Mouse (Mus musculus) CH12.LX (cell line): Measurements from ENCODE around the gene Mdga1.

Experiments
- CTCF ChIP-seq, 2 experiments: IDR thresholded peaks in 1 of 2; conservative IDR thresholded peaks in 1 of 2; 2 replicates each; pipeline ENCODE4 v1.5.1; 2011 to 2012; ENCODE audit warnings: low read depth in 2 of 2, low read length in 2 of 2, improper control_type of control experiment in 1 of 2, inconsistent platforms in 1 of 2, mild to moderate bottlenecking in 1 of 2, moderate library complexity in 1 of 2
- EP300 ChIP-seq: IDR thresholded peaks from 2 replicates; pipeline ENCODE4 v1.6.1; 2011; ENCODE audit warnings: low read length, improper control_type of control experiment
- IRF4 ChIP-seq: IDR thresholded peaks from 2 replicates; pipeline ENCODE4 v1.6.1; 2014; ENCODE audit warnings: low read depth, mild to moderate bottlenecking, inconsistent platforms, low read length, improper control_type of control experiment
- JUND ChIP-seq: conservative IDR thresholded peaks from 2 replicates; pipeline ENCODE4 v1.6.1; 2011; ENCODE audit warnings: low read depth, low read length, improper control_type of control experiment
- MEF2A ChIP-seq: IDR thresholded peaks from 2 replicates; pipeline ENCODE4 v1.6.1; 2014; ENCODE audit warnings: low read depth, mild to moderate bottlenecking, inconsistent platforms, low read length, improper control_type of control experiment, borderline replicate concordance
- MXI1 ChIP-seq: IDR thresholded peaks from 2 replicates; pipeline ENCODE4 v1.6.1; 2011; ENCODE audit warnings: mild to moderate bottlenecking, low read depth, low read length, improper control_type of control experiment
- POLR2A ChIP-seq: IDR thresholded peaks from 2 replicates; pipeline ENCODE4 v1.6.1; 2011; ENCODE audit warnings: low read depth, mild to moderate bottlenecking, improper control_type of control experiment, low read length
- POLR2AphosphoS2 ChIP-seq: IDR thresholded peaks from 2 replicates; pipeline ENCODE4 v1.6.1; 2011; ENCODE audit warnings: low read depth, low read length, improper control_type of control experiment
- USF2 ChIP-seq: conservative IDR thresholded peaks from 2 replicates; pipeline ENCODE4 v1.6.1; 2011; ENCODE audit warnings: low read depth, low read length, improper control_type of control experiment

DNA sequence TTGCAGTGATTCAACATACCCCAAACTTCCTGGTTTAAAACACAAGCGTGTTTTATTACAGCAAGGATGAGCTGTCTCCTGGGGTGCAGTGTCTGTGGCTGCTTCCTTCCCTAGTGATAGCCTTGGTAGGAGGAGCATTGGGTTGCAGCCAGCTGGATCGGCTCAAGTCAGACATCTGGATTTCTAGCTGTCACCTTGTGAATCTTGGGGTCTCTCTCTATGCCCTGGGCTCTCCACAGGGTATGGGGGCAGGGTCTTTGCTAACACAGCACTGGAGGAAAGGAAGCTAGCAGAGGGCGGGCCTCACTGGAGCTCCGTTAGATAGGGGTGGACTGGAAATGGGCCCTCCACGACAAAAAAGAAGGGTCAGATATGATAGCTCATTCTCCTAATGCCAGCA is 57.2 kb downstream of the Mdga1 start:
- TF ChIP-seq POLR2A (no peak), CTCF (conservative IDR thresholded peaks at IDR 0.05 in 1 of 2, IDR thresholded peaks at IDR 0.05 in 1 of 2; ENCODE audit: low read depth in 2 of 2, low read length in 2 of 2) (no peak), EP300 (no peak), IRF4 (no peak), MXI1 (no peak), POLR2AphosphoS2 (no peak), USF2 (no peak), JUND (no peak), MEF2A (no peak)
